Mouse (Mus musculus): ENCODE measurements around the gene Olfr25. TPM values are rescaled to one million over a fixed set of nuclear protein-coding genes. Genes with fewer than 3 reads are reported as not detected.

Gene Olfr25
- not detected in 2 replicates for polyA plus RNA-seq (2015; fragmentation: Nextera tagmentation; extraction: Ambion mirVana)

DNA sequence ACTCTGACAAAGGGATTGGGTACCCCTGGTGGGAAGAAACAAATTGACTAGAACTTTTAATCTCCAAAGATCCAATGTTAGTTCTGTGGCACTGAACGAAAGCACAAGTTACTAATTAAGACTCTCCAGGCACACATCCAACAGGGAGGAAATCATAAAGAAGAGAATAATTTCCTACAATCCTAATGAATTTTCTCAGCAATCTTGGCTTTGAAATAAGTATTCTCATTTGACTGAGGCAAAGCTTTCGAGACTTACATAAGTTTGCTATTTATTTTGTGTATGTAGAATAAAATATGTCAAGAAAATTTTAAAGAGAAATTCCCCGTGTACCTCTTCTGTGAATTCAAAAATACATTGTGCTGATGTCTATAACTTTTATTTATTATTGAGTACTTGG, at the start of gene Olfr25:
Gene Olfr25, plus strand, starts transcription at position 301 of the 400 bp plus-strand sequence.

DNA sequence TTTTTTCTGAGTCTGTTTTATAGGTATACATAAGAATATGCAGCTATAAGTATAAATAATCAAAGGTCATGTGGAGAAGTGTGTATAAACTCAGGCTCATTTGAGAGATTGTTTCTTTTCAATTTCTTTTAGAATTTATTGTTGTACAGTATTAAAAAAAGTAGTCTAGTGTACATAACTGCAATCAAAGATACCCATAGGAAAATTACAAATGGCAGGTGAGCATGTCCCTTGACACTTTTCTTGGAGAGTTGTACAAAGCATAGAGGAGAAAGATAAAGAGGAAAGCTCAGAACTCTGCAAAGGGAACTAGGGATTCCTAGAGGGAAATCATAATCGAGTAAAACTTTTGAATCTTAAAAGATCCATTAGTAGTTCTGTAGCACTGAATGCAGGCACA, 38.1 kb upstream of the Olfr25 start, which contains the start of gene Olfr896-ps1:
Gene Olfr896-ps1, plus strand, starts transcription at position 301 of the 400 bp plus-strand sequence.

DNA sequence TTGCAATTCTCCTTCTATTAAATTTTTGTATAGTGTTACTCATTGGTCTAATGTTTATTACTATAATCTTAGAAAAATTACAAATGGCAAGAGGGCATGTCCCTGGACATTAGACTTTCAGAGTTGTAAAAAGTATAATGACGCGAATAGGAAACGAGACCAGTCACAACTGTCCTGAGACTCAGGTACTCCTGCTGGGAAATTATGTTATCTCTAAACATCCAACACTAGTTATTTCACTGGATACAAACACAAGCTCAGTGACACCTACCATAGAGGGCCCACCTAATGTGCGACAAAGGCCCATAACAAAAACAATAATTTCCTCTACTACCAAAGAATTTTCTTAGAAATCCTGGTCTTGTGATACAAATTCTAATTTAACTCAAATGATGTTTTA, 19.3 kb downstream of the Olfr25 start, which contains the start of gene Olfr898:
Gene Olfr898, plus strand, starts transcription at position 301 of the 400 bp plus-strand sequence.

DNA sequence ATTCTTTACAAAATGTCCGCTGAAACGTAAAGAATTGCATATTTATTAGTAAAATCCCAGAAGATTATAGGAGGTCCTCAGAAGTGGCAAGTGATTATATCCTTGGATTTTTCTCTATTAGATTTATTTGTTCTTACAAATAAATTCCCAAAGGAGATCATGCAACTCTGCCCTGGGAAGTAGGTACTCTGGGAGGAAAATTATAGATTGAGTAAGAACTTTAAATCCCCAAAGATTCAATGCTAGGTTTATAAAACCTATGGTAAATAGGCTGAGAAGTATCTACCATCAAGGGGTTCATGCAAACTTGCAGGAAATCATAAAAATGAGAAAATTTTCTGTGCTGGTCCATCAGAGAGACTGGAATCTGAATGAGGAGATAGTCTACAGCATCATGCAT, 37.7 kb downstream of the Olfr25 start, which contains the start of gene Olfr250:
Gene Olfr250, plus strand, starts transcription at position 301 of the 400 bp plus-strand sequence.

DNA sequence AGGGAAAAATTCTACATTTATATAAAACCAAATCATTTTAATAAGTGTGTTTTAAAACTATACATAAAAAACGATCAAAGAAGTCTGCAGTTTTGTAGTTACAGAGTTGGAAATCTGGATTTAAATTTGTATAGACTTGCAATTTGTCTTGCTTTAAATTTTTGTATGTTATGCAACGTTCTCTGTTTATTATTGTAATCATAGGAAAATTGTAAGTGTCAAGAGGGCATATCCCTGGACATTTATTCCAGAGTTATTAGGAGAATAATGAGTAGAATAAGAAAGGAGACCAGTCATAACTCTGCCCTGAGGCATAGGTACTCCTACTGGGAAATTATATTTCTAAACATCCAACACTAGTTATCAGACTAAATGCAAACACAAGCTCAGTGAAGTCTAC, 47.9 kb downstream of the Olfr25 start, which contains the start of gene Olfr251:
Gene Olfr251, plus strand, starts transcription at position 301 of the 400 bp plus-strand sequence.

Other genes starting within 250 kb of the Olfr25 start
- gene Olfr887, start 245.0 kb upstream of the Olfr25 start, polyA plus RNA-seq (2015; fragmentation: Nextera tagmentation; extraction: Ambion mirVana): not detected in 2 replicates
- not detected in 2 replicates for gene Olfr888, start 220.9 kb upstream of the Olfr25 start, polyA plus RNA-seq (2015; fragmentation: Nextera tagmentation; extraction: Ambion mirVana)
- gene Olfr889, start 213.9 kb upstream of the Olfr25 start, polyA plus RNA-seq (2015; fragmentation: Nextera tagmentation; extraction: Ambion mirVana): 0.02 TPM in 2 replicates
- gene Olfr890, start 186.5 kb upstream of the Olfr25 start, polyA plus RNA-seq (2015; fragmentation: Nextera tagmentation; extraction: Ambion mirVana): 0.04 TPM in 1 of 2 replicates, not detected in the other
- gene Olfr891, start 148.2 kb upstream of the Olfr25 start, polyA plus RNA-seq (2015; fragmentation: Nextera tagmentation; extraction: Ambion mirVana): not detected in 2 replicates
- 0.13 and 0.17 TPM in 2 replicates for gene Olfr893, start 120.7 kb upstream of the Olfr25 start, polyA plus RNA-seq (2015; fragmentation: Nextera tagmentation; extraction: Ambion mirVana)
- not detected in 2 replicates for gene Olfr894, start 111.0 kb upstream of the Olfr25 start, polyA plus RNA-seq (2015; fragmentation: Nextera tagmentation; extraction: Ambion mirVana)
- gene Olfr143, start 76.3 kb upstream of the Olfr25 start, polyA plus RNA-seq (2015; fragmentation: Nextera tagmentation; extraction: Ambion mirVana): not detected in 2 replicates
- gene Olfr895, start 61.2 kb upstream of the Olfr25 start, polyA plus RNA-seq (2015; fragmentation: Nextera tagmentation; extraction: Ambion mirVana): not detected in 2 replicates
- gene Olfr896-ps1, start 38.0 kb upstream of the Olfr25 start, polyA plus RNA-seq (2015; fragmentation: Nextera tagmentation; extraction: Ambion mirVana): not detected in 2 replicates
- gene Olfr898, start 19.4 kb downstream of the Olfr25 start, polyA plus RNA-seq (2015; fragmentation: Nextera tagmentation; extraction: Ambion mirVana): not detected in 2 replicates
- not detected in 2 replicates for gene Olfr250, start 37.8 kb downstream of the Olfr25 start, polyA plus RNA-seq (2015; fragmentation: Nextera tagmentation; extraction: Ambion mirVana)
- not detected in 2 replicates for gene Olfr251, start 48.0 kb downstream of the Olfr25 start, polyA plus RNA-seq (2015; fragmentation: Nextera tagmentation; extraction: Ambion mirVana)
- gene Olfr147, start 72.6 kb downstream of the Olfr25 start, polyA plus RNA-seq (2015; fragmentation: Nextera tagmentation; extraction: Ambion mirVana): not detected in 2 replicates
- not detected in 2 replicates for gene Olfr901, start 100.4 kb downstream of the Olfr25 start, polyA plus RNA-seq (2015; fragmentation: Nextera tagmentation; extraction: Ambion mirVana)
- gene Olfr902, start 118.6 kb downstream of the Olfr25 start, polyA plus RNA-seq (2015; fragmentation: Nextera tagmentation; extraction: Ambion mirVana): not detected in 2 replicates
- not detected in 2 replicates for gene Olfr904, start 134.1 kb downstream of the Olfr25 start, polyA plus RNA-seq (2015; fragmentation: Nextera tagmentation; extraction: Ambion mirVana)
- gene Olfr905, start 142.0 kb downstream of the Olfr25 start, polyA plus RNA-seq (2015; fragmentation: Nextera tagmentation; extraction: Ambion mirVana): not detected in 2 replicates
- gene Olfr906, start 158.0 kb downstream of the Olfr25 start, polyA plus RNA-seq (2015; fragmentation: Nextera tagmentation; extraction: Ambion mirVana): not detected in 2 replicates
- gene Olfr907, start 166.7 kb downstream of the Olfr25 start, polyA plus RNA-seq (2015; fragmentation: Nextera tagmentation; extraction: Ambion mirVana): not detected in 2 replicates
- gene Olfr911-ps1, start 192.5 kb downstream of the Olfr25 start, polyA plus RNA-seq (2015; fragmentation: Nextera tagmentation; extraction: Ambion mirVana): not detected in 2 replicates
- gene Olfr910, start 208.8 kb downstream of the Olfr25 start, polyA plus RNA-seq (2015; fragmentation: Nextera tagmentation; extraction: Ambion mirVana): not detected in 2 replicates

Data from urinary bladder, postnatal 0 days (tissue).